Mouse (Mus musculus): Measurements from ENCODE around the gene Maml1.

GRCm38 (mm10) chr11:50252166-50252565 is 39.9 kb downstream of the Maml1 start:
- TF ChIP-seq GATA1 (IDR thresholded peaks at IDR 0.05; ENCODE audit: borderline replicate concordance, low read length) (no peak), FLI1 (IDR thresholded peaks at IDR 0.05; ENCODE audit: low read length) (no peak)

All from megakaryocyte, embryonic 14.5 days (primary cell).